Mouse (Mus musculus) limb, embryonic 10.5 days (tissue): ENCODE measurements around the gene Grtp1. TPM values are rescaled to one million over a fixed set of nuclear protein-coding genes. Genes with fewer than 3 reads are reported as not detected.
A peak's percentile ranks its signal among the peaks of the same experiment; 100 is the strongest.

Source experiments
- DNase-seq: peaks from one replicate; pipeline ENCODE4 v3.0.0-alpha.2; 2017; ENCODE audit warnings: low spot score
- H3K27ac ChIP-seq: fragments of 300-500 bp; sonication (generic); 2 replicates; pipeline ENCODE4 v1.5.1; 2016; ENCODE audit warnings: mild to moderate bottlenecking
- H3K27me3 ChIP-seq: fragments of 300-500 bp; sonication (generic); 2 replicates; pipeline ENCODE4 v1.6.1; 2016; ENCODE audit warnings: low read depth, mild to moderate bottlenecking; ENCODE audit not compliant: poor library complexity, severe bottlenecking
- H3K36me3 ChIP-seq: fragments of 300-500 bp; sonication (generic); 2 replicates; pipeline ENCODE4 v1.6.1; 2016; ENCODE audit warnings: mild to moderate bottlenecking, moderate library complexity
- H3K4me1 ChIP-seq: fragments of 300-500 bp; sonication (generic); 2 replicates; pipeline ENCODE4 v1.6.1; 2016
- H3K4me3 ChIP-seq: fragments of 300-500 bp; sonication (generic); 2 replicates; pipeline ENCODE4 v1.5.1; 2016; ENCODE audit warnings: mild to moderate bottlenecking, moderate library complexity
- H3K9me3 ChIP-seq: fragments of 300-500 bp; sonication (generic); replicated peaks from 2 replicates; pipeline ENCODE4 v1.6.1; 2016; ENCODE audit warnings: mild to moderate bottlenecking
- WGBS: fragments of 180-500 bp; shearing (Covaris S2); methylation state at CpG from one replicate; pipeline ENCODE4 v1.1.7; 2016; 5-methylcytosine and 5-hydroxymethylcytosine counted together
- polyA plus RNA-seq: library from polyadenylated mRNA; unstranded; fragments of >200 nt; fragmentation: Nextera tagmentation; extraction: Ambion mirVana; gene quantifications from 2 replicates; pipeline ENCODE4 v1.2.1, GENCODE M21; 2016

The Grtp1 gene
- polyA plus RNA-seq = 16.0 and 18.8 TPM in 2 replicates

DNA sequence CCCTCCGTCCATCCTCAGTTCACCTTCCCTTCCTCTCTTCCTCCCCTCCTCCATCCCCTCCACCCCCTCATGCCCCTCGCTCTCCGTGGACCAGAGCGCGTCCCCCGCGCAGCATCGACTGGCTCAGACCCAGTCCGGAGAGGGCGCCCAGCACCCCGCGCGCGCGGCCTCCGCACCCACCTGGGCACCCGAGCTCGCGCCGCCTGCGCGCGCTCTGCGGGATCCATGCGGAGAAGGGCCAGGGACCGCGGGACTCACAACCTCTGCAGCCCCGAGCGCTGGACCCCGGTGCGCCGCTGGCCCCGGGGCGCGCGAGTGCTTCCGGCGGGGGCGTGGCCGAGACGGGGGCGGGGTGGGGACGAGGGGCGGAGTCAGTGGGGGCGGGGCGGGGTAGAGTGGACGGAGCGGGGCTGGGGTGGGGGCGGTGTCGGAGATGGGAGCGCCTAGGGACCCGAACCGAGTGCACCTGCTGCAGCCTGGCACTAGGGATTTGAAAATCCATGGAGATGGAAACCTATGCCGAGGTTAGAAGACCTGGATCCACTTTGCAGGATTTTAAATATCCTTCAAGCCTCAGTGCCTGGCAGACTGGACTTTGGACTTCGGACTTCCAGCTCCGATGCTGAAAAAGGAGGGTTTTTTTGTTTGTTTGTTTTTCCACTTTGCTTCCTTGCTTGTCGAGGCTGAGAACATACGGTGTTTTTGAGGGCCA, at the start of gene Grtp1:
Grtp1 (minus strand) TSS at position 320 of the 712 bp plus-strand sequence.
- WGBS = under 1% methylated on average over 58 of the region's 58 CpGs
- peak within 1 kb of the TSS; percentile 85 for H3K27ac ChIP-seq
- H3K36me3 ChIP-seq = no peaks in the 10 kb centered on the region
- DNase-seq = peak; percentile 88
- peaks cover 67% of the 10 kb centered on the region for H3K27me3 ChIP-seq
- peaks cover 18% of the 10 kb centered on the region for H3K4me1 ChIP-seq
- no peaks in the 10 kb centered on the region for H3K9me3 ChIP-seq
- H3K4me3 ChIP-seq = peak within 1 kb of the TSS; percentile 90

GRCm38 (mm10) chr8:13244343-13244880, 44.0 kb upstream of the Grtp1 start:
- H3K27ac ChIP-seq = no peak overlapping the region
- no peaks in the 10 kb centered on the region for H3K36me3 ChIP-seq
- 84% methylated on average over 11 of the region's 11 CpGs for WGBS

GRCm38 (mm10) chr8:13242985-13243870, 42.8 kb upstream of the Grtp1 start:
- Histone ChIP-seq H3K27me3 (no peaks in the 10 kb centered on the region), H3K9me3 (no peaks in the 10 kb centered on the region), H3K27ac (no peak overlapping the region), H3K4me1 (no peaks in the 10 kb centered on the region), H3K4me3 (no peak overlapping the region), H3K36me3 (no peaks in the 10 kb centered on the region)
- DNase-seq = no peak
- 88% methylated on average over 10 of the region's 10 CpGs for WGBS

More at GRCm38 (mm10) chr8:13244343-13244880, 44.0 kb upstream of the Grtp1 start:
- Histone ChIP-seq H3K27me3 (no peaks in the 10 kb centered on the region), H3K9me3 (no peaks in the 10 kb centered on the region), H3K4me1 (no peaks in the 10 kb centered on the region), H3K4me3 (no peak overlapping the region)
- no peak for DNase-seq

DNA sequence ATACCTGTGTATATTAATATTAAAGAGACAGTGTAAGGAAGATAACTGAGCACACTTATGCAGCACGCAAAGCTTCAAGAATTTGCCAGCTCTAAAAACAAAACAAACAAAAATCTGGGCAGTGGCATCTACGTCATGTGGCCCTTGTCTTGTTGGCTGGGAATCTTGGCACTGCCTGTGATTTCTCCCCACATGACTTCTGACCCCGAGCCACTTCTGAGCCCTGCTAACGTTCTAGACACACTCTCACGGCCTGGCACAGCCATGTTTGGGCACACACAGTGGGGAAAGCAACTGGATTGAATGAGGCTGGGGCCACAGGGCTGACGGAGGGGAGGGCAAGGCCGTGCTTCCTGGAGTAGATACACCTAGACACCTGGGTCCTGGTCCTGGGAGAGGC, 40.3 kb upstream of the Grtp1 start:
- no peaks in the 10 kb centered on the region for H3K27me3 ChIP-seq
- no peak overlapping the region for H3K27ac ChIP-seq
- H3K9me3 ChIP-seq = no peaks in the 10 kb centered on the region
- H3K4me3 ChIP-seq = no peak overlapping the region
- no peak for DNase-seq
- 79% methylated on average over 7 of the region's 7 CpGs for WGBS
- H3K36me3 ChIP-seq = no peaks in the 10 kb centered on the region
- no peaks in the 10 kb centered on the region for H3K4me1 ChIP-seq

DNA sequence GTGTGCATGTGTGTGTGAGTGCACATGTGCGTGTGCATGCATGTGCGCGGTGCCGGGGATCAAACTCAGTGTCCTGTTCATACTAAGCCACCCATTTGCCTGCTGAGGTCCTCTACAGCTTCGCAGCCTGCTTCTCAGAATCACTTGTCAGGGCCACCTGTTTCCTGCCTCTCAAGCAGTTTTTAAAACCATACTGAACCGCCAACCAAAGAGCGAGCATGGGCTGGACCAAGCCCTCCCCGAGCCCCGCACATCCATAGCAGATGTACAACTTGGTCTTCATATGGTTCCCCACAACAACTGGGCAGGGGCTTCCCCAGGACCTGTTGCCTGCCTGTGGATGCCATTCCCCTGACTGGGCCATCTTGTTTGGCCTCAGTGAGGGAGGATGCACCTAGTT, 39.6 kb upstream of the Grtp1 start:
- Histone ChIP-seq H3K27me3 (no peaks in the 10 kb centered on the region), H3K4me1 (no peaks in the 10 kb centered on the region), H3K27ac (no peak overlapping the region), H3K9me3 (no peaks in the 10 kb centered on the region), H3K36me3 (no peaks in the 10 kb centered on the region), H3K4me3 (no peak overlapping the region)
- no peak for DNase-seq
- 95% methylated on average over 9 of the region's 9 CpGs for WGBS

DNA sequence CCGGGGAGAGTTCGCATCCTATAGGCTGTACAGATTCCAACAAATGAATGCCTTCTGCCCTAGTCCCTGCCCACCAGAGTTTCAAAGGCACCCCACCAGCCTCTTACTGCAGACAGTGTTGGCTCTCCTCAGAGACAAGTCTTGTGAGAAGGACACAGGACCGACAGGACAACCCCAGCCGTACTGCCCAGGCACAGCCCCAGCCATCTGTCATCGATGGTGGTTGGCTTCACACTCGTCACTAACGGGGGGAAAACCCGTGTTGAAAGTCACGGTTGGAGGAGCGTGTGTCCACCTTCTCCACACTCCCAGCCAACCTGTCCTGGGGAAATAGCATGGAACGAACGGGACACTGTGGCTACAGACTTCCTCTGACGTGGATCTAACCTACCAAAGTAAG, 34.4 kb upstream of the Grtp1 start:
- Histone ChIP-seq H3K36me3 (no peaks in the 10 kb centered on the region), H3K4me1 (peaks cover 3% of the 10 kb centered on the region), H3K9me3 (no peaks in the 10 kb centered on the region), H3K4me3 (no peak overlapping the region), H3K27ac (no peak overlapping the region), H3K27me3 (0 out of 2 replicates have a peak, but pooled peaks cover 3% of the 10 kb centered on the region)
- no peak for DNase-seq
- WGBS = 91% methylated on average over 13 of the region's 13 CpGs

- Histone ChIP-seq H3K36me3 (no peaks in the 10 kb centered on the region), H3K9me3 (no peaks in the 10 kb centered on the region), H3K27ac (no peak overlapping the region), H3K4me1 (peaks cover 15% of the 10 kb centered on the region), H3K27me3 (0 out of 2 replicates have a peak, but pooled peaks cover 3% of the 10 kb centered on the region), H3K4me3 (no peak overlapping the region)
- 86% methylated on average over 4 of the region's 4 CpGs for WGBS
- DNase-seq = no peak
Measured at GRCm38 (mm10) chr8:13230471-13230870, 30.1 kb upstream of the Grtp1 start.

DNA sequence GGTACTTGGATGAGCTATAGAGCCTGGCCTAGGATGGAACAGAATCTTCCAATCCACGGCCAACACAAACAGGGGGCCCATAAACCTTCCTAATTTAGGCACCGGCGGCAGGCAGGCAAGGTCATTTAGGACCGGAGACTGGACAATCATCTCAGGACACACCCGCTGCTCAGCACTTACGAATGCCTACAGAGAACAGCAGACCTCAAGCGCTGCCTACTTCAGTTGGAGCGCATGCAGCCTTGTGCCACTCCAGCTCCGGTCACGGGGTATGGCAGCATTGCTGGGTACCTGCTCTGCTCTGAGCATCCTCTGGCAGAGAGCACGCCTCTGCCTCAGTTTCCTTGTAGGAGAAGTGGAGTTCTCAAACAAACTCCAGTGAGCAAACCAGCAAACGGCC, 29.4 kb upstream of the Grtp1 start:
- Histone ChIP-seq H3K27ac (peak overlapping the region; percentile 46; the same call in 1 of the 2 replicates), H3K4me1 (peaks cover 15% of the 10 kb centered on the region), H3K4me3 (no peak overlapping the region), H3K9me3 (no peaks in the 10 kb centered on the region), H3K27me3 (0 out of 2 replicates have a peak, but pooled peaks cover 3% of the 10 kb centered on the region), H3K36me3 (no peaks in the 10 kb centered on the region)
- 73% methylated on average over 12 of the region's 12 CpGs for WGBS
- DNase-seq = no peak

GRCm38 (mm10) chr8:13228923-13229610, 28.6 kb upstream of the Grtp1 start:
- WGBS = 43% methylated on average over 9 of the region's 9 CpGs
- Histone ChIP-seq H3K36me3 (no peaks in the 10 kb centered on the region), H3K27ac (peak overlapping the region; percentile 46; the same call in 1 of the 2 replicates), H3K27me3 (0 out of 2 replicates have a peak, but pooled peaks cover 3% of the 10 kb centered on the region), H3K9me3 (no peaks in the 10 kb centered on the region), H3K4me3 (no peak overlapping the region), H3K4me1 (peaks cover 15% of the 10 kb centered on the region)
- no peak for DNase-seq

DNA sequence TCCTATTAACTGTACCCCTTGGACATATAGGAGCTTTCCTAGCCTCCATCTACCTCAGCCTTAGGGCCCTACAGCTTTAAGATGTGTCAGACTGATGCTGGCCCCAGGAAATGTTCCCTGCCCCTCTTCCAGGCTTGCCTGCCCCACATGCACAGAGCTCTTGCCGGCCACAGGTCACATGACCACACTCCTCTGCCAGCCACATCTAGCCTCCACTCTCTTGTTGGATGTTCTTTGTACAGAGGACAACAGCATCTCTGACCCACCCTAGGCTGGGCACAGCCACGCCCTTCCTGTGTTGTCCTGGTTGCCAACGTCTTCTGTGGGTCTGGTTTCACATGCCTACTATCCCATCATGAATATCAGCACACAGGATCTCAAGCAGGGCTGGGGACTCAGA, 26.8 kb upstream of the Grtp1 start:
- no peaks in the 10 kb centered on the region for H3K9me3 ChIP-seq
- no peak for DNase-seq
- H3K4me1 ChIP-seq = peaks cover 15% of the 10 kb centered on the region
- H3K36me3 ChIP-seq = no peaks in the 10 kb centered on the region
- 0 out of 2 replicates have a peak, but pooled peaks cover 3% of the 10 kb centered on the region for H3K27me3 ChIP-seq
- no peak overlapping the region for H3K27ac ChIP-seq
- H3K4me3 ChIP-seq = no peak overlapping the region
- WGBS = 69% methylated on average over 3 of the region's 3 CpGs

DNA sequence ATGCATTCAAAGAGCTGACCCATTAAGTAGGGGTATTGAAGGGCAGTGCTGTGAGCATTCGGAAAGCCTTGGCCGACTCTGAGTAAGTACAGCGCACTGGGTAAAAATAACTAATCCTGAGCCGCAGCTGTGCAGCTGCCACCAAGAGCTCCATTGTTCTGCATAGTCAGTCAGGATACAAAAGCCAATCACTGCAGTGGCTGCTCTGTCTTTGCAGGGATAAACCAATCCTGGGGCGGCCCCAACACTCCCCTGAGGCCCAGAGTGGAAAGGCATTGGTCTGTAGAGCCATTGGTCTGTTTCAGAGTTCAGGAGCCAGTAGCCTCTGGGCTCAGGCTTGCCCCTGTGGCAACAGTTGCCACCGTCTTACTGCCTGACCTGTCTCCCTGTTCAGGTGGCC, 25.9 kb upstream of the Grtp1 start:
- 80% methylated on average over 6 of the region's 6 CpGs for WGBS
- no peak overlapping the region for H3K4me3 ChIP-seq
- H3K4me1 ChIP-seq = peaks cover 15% of the 10 kb centered on the region
- no peaks in the 10 kb centered on the region for H3K9me3 ChIP-seq
- H3K27me3 ChIP-seq = 0 out of 2 replicates have a peak, but pooled peaks cover 1% of the 10 kb centered on the region
- no peak for DNase-seq
- no peaks in the 10 kb centered on the region for H3K36me3 ChIP-seq
- H3K27ac ChIP-seq = no peak overlapping the region

GRCm38 (mm10) chr8:13224426-13224825, 24.0 kb upstream of the Grtp1 start:
- no peaks in the 10 kb centered on the region for H3K9me3 ChIP-seq
- no peaks in the 10 kb centered on the region for H3K36me3 ChIP-seq
- H3K4me3 ChIP-seq = no peak overlapping the region
- WGBS = 85% methylated on average over 9 of the region's 9 CpGs
- H3K4me1 ChIP-seq = peaks cover 8% of the 10 kb centered on the region
- no peak overlapping the region for H3K27ac ChIP-seq
- no peaks in the 10 kb centered on the region for H3K27me3 ChIP-seq
- DNase-seq = no peak
